Mouse (Mus musculus) A20 (cell line): ENCODE data around the gene Nsmce3.

Experiments
- DNase-seq: peaks from one replicate; pipeline ENCODE4 v3.0.0-alpha.2; 2011; ENCODE audit warnings: low read depth, low spot score

The Nsmce3 gene

DNA sequence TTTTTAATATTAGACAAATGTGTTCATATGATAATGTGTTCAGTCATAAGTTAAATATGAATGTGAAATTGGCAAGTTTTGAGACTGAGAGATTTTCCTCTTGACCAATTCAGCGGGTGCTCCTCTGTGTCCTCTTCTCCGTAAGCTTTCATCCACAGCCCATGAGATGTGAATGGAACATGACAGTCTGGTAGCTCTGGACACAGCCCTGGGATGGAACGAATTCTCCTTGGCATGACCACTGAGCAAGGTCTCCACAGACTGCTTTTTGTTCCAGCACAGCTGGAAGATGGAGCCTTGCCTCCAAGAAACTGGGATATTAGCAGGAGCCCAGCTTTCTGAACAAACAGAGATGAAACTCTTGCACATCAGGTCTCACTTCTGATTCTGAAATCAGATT is 9.8 kb downstream of the Nsmce3 start:
- DNase-seq = no peak

DNA sequence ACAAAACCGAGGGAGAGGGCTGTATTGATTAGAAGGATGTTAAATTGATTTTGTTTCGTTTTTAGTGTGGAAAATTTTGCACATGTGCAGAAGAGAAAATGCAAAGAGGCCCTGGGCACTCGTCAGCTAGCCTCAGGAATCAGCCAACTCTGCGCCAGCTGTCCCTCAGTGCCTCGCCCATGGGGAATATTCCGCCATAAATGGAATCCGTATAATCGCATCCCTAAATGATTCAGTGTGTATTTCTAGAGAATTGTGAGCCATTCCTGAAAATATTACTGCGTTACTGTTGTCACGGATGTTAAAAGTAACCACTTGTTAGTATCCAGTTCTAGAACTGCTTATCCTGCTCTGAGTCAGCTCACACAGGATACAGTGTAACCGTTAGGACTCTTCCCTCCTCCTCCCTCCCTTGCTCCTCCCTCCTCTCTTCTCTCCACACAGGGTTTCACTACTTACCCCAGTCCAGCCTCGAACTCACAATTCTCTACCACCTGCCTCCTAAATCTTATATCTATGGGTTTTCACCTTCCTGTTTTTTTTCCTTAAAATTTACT is 16.2 kb downstream of the Nsmce3 start:
- DNase-seq = no peak

DNA sequence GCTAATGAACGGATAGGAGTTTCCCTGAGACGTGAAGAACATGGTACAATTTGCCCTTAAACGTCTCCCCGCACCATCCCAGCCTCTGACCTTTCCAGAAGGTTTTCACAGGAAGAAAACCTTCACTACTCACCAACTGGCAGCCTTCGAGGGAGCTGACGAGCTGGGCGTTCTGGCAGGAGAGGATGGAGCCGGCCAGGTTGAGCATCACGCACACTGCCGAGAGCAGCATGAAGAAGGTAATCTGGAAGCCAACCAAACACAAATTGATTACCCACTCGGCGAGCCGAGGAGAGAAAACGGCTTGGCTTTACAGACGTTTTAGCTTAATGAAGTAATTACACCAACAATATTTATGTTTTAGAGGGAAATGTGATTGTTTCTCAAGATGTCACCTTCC is 16.8 kb downstream of the Nsmce3 start:
- peak; percentile 54 for DNase-seq

DNA sequence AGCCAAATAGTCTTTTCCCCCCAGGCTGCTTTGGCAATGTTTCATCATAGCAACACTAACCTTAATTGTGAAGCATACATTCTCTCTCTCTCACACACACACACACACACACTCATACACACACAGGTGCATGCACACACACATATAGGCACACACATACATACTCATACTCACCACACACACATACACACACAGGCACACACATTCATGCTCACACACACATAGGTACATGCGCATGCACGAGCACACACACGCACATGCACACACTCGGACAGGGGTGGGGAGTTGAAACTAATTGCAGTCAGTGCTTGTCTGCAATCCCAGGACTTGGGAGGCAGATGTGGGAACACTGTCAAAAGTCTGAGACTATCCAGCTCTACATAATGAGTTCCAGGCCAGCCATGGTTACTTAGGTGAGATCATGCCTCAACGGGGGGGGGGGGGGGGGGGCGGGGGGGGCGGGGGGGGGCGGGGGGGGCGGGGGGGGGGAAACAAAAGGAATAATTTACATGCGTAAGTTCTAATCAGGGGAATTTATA is 17.3 kb downstream of the Nsmce3 start:
- DNase-seq = no peak

DNA sequence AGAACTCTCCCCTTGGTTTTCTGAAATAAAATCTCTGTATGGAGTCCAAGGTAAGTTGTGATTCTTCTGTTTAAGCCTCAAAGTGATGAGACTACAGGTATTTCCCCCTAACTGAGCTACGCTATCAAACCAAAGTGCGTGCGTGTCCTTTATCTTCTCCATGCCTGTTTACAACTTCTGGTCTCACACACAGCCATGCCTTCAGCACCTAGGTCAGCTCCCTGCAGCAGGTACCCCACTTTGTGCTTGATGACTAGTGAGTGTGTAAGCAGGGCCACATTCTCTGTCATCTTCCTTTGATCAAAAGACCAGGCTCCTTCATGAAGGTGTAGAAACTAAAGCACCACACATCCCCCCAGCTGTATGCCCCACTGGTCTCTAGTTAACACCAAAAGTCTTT is 22.0 kb downstream of the Nsmce3 start:
- peak; percentile 39 for DNase-seq

DNA sequence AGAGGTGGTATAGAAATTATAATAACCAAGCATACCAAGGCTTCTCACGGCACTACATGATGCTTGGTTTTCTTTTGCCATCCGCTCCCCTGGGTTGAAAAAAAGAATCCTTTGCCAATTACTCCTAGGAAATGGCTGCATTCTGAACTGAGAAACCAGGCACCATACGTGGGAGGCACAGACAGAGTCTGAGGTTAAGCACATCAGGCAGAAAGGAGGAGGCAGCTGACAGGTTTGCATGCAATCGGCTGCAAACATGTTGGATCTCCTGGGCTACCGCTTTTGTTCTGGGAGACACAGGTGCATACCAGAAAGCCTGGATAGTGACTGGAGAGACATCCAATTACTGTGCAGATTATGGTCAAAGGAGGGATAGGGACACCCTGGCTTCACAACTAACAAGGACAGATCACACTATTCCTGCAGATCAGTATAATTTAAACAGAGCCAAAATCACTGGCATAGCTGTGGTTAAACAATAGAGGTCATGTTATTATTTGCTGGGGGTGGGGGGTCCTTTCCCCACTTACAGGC is 25.4 kb downstream of the Nsmce3 start:
- no peak for DNase-seq

DNA sequence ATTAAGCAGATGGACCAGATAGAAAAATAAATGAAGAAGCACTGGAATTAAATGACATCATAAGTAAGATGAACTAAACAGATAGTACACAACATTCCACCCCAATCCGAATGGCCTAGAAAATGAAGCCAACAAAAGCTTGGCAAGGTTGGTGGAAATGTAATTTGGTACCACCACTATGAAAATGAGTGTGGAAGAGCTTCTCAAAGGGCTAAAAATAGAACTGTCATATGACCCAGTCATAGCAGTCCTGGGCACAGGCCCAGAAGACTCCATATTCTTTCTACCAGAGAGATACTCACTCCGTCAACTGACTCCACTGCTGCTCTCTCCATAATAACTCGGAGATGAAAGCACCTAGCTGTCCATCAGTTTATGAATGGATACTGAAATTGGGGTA is 26.7 kb downstream of the Nsmce3 start:
- DNase-seq = no peak

DNA sequence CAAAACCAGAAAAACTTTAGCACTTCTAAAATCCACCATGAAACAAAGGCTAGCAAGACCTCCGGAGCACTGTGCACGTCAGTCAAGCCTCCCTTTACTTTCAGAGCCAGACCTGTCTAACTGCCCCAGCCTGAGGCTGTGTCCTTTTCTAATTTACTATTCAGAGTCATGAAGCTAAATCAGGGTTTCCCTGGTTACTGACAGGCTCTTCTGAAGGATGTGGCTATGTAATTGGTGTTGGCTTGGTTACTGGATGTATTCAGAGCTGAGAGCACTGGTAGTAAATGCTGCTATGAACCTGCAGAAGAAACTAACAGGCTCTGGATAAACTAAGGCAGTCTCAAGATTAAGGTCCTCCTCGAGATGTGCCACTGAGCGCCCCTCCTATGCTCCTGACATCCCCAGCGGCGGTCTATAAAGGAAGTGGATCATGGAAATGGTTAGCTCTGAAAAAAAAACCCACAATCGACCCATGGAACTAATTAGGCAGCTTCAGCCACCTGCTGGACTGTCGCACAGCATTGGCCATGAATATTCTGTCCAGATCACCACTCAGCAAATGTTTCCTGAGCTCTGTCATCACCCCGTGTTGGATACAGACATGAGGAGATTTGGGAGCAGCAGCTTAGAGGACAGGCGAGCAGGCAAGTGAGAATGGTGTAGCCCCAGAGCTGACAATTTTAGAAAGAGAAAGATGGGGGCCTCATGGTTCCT is 31.7 kb downstream of the Nsmce3 start:
- no peak for DNase-seq

DNA sequence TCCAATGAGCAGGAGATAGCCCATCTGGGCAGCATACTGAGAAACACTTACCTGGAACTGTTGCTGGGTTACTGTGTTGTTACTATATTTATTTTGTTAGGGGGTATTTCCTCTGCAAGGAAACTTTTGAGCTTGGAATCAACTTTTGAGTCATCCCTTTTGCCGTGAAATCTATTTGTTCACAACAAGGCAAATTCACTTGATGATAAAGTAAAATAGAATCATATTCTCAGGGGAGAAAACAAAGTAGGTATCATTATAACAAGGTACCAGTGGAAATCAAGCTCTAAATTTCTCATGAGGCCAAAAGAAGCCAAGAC is 32.3 kb downstream of the Nsmce3 start:
- DNase-seq = no peak

DNA sequence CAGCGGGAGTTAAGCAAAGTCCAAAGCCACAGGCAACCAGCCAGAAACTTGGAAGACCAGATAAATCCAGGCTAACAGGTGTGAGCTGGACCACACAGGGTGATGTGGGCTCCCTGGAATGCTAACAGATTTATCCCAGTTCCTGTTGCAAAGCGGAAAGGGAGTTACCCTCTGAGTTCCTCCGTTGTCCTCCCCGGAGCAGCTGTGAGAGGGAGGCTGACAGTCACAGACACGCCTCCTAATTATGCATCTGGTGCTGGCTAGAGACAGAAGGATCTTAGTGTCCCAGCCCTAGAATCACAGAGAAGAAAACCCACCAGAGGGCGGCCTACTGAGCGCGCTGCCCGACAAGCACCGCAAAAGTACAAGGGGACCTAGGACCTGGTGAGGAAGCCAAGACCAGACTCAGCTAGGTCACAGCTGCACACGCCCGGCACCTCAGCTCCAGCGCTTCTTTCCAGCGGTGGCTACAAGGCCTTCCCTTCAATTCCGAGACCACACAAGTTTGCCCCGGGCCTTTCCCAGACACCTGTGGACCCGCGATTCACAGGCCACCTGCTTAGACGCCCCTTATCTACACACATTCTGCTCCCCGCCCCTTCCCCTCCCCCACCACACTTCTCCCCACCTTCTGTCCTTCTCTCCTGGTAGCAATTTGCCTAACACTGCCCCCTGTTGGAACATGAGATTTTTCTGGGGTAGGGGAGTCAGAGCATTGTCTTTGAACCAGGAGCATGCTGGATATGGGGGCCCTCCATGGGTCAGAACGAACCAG is 32.8 kb downstream of the Nsmce3 start:
- no peak for DNase-seq

DNA sequence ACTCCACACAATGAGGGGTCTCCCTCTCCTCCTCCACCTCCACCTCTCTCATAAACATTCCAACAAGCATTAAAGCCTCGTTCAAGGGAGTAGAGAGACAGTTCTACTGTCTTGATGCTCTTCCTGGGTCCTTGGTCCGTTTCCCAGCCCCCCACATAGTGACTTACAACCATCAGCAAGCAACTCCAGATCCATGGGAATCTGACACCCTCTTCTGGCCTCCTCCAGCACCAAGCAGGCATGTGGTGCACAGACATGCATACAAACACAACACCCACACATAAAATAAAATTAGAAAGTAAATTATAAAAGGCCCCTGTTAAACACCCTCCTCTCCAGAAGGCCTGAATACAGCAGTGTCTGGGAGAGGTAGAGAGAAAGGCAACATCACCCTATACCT is 33.5 kb downstream of the Nsmce3 start:
- no peak for DNase-seq

DNA sequence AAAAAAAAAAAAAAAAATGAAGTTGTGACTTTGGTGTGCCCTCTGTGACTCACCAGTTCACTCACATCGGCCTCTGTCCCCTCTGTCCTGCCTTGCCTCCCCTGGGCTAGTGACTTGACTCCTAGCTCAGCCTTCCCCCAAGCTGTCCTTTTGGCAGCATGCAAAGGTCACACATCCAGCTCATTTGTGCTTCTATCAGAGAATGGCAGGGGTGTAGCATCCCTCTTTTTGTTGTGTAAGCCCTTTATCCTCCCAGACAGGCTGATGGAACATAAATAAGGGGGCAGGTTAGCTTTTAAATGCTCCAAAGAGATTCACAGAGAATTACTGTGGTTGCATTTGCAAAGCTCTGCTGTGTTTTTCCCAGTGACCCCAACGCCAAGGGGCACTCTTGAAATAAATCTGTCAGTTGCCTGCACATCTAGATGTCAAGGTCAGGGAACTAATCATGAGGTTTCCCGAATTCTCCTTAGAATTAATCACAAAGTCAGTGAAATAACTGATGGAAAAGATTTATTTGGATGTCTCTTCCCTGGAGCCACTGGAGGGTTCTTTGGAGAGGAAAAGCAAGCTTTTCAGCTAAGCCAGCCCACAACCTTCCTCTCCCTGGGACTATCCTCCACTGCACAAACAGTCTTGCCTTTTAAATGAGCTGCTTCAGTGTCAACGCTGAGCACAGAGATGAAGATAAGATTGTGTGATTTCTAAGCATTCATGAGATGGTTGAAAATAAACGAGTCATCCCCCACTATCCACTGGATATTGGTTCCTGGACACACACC is 42.4 kb downstream of the Nsmce3 start:
- DNase-seq = no peak

DNA sequence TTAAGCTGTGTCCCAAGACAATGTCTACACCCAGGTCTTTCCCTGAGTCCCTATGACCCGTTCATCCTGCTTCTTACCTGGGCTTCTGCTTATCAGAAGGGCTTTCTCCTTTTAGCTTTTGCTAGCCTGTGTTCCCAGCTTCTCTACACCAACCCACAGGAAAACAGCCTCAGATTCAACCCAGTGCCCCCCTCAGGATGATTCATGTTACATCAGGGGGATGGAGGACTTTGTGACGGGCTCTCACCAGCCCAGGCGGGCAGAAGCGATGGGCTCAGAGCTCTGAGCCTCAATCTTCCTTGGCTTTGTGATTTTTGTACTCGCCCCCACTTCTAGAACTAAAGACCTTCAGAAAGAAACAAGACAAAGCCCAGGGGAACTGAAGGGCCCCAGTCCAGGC is 51.7 kb downstream of the Nsmce3 start:
- DNase-seq = no peak

DNA sequence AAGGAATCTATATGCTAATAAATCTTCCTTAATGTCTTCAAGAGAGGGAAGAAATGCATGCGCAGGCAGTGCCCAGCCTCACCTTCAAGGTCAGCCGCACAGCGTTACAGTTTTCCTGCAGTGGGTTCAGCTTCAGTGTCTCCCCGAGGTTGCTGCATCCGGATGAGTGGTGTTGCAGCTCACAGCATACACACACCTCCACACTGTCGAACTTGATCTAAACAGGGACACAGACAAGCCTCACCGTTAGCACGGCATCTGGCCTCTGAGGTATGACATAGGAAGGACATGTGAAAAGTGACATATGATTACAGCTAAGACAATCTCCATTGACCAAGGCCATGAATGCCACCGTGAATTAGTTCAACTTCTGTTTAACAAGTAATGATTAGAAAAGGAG is 53.1 kb downstream of the Nsmce3 start:
- no peak for DNase-seq
